Mouse (Mus musculus) CH12F3 (cell line): ENCODE measurements around the gene Cyth3.

Experiments
- in situ Hi-C: fragments of 300-500 bp; cut with MboI; formaldehyde crosslinking; loops from 2 replicates; pipeline ENCODE4 v1.14.3; 2020; ENCODE audit warnings: low sequenced_read_pairs

The Cyth3 gene

DNA sequence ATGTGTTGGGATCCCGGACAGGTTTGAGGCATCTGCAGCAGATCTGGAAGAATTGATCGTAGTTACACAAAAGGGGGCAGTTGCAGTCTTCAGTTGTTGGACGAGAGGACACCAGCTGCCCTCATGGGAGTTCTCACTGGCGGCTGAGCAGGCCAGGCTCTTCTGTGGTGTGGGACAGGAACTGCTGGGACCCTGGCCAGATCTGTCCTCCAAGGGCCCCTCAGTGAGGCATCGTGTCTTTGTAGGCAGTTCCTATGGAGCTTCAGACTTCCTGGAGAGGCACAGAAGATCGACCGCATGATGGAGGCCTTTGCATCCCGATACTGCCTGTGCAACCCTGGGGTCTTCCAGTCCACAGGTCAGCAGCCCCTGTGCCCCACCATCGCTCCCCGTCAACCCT, 78.8 kb downstream of the Cyth3 start:
- in situ Hi-C loops: loop anchor here (10.0 kb wide), 1 partner anchor 266 kb away; no protein-coding TSS in a partner anchor

DNA sequence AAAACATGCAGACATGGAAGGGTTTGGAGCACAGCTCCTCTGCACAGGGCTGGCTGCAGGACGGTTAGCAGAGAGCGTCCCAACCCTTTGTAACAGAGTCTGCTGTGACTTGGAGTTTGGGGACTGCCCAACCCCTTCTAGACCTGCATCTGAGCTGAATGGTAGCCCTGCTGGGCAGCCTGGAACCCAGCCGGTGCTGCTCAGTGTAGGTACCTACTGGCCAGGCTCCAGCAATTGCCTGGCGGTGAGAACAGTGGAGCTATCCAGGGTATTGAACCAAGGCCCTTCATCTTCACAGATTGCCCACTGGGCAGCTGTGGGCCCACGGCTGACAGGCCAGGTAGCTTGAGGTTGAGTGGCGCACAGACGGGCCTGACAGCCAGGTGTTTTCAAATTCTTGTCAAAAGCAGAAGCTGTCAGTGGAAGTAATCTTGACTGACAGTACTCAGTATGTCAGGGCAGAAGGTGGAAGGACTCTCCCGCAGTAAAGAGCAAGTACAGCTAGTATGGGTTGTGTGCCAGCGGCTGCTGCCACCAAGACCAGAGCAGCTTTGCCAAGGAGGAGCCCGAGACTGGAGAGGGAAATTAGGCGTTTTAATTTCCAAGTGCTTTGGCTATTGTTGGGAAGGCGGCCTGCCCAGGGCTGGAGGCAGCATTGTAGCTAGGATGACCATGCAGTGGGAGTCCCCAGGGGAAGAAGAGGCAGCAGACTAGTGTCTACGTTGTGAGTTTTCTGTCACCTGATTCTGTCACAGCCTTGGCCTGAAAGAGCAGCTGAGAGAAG, 82.8 kb downstream of the Cyth3 start:
- in situ Hi-C loops: loop anchor here (10.0 kb wide), 1 partner anchor 270 kb away; no protein-coding TSS in a partner anchor

DNA sequence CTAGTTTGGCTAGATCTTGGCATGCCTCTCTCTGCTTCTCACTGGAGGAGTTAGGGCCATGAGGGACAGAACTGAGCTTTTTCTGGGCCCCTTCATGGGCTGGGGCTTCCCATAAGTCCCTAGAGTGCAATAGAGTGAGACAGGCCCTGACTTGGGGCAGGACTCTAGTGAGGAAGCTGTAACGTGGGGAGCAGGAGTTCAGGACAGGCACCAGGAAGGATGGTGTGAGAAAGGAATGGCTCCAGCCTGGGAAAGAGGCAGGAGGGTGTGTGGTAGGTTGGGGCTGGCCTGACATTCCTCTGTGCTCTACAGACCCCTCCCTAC, 83.4 kb downstream of the Cyth3 start:
- in situ Hi-C loops: loop anchor here (10.0 kb wide), 1 partner anchor 271 kb away; no protein-coding TSS in a partner anchor

DNA sequence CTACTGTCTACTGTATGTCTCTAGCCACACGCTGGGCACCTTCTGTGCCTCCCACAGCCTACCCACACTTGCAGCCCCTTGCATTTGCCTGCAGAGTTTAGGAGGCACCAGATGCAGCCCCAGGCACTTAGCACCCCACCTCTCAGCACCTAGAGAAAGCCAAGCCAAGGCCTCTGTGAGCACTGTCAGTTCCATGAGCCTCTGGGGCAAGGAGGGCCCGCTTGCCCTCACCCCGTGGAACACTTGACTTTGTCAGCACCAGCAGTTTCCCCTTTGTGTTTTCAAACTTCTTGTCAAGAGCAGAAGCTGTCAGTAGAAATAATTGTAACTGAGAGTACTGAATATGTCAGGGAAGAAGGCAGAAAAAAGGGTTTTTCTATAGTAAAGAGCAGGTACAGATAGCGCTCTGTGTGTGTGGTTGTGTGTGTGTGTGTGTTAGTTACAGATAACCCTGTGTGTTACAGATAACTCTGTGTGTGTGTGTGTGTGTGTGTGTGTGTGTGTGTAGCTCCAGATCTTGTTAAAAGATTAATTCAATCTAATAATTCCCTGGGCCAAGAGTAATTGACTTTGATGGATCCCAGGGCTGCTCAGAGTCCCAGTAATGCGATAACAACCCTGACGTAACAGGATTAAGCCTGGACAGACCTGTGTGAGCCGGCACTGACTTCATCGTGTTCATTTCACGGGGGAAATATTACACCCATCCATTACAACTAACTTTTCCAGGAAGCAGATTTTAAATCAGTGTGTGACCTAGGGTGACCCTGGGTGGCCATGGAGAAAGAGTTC, 84.0 kb downstream of the Cyth3 start:
- in situ Hi-C loops: loop anchor here (10.0 kb wide), 1 partner anchor 271 kb away; no protein-coding TSS in a partner anchor

DNA sequence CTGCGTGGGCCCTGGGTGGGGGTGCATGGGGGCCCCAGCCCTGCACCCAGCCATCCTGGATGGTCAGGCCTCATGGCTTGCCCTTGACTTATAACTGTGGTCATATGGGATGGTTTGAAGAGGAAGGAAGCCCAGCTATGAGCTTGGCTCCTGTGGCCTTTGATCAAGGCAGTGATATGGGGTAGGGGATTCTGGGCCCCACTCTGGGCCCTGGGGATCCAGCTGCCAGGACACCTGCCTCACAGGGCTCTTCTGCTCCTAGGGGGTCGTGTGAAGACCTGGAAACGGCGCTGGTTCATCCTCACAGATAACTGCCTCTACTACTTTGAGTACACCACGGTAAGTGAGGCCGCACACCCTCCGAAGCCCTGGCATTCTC, 84.6 kb downstream of the Cyth3 start:
- in situ Hi-C loops: loop anchor here (10.0 kb wide), 1 partner anchor 272 kb away; no protein-coding TSS in a partner anchor

DNA sequence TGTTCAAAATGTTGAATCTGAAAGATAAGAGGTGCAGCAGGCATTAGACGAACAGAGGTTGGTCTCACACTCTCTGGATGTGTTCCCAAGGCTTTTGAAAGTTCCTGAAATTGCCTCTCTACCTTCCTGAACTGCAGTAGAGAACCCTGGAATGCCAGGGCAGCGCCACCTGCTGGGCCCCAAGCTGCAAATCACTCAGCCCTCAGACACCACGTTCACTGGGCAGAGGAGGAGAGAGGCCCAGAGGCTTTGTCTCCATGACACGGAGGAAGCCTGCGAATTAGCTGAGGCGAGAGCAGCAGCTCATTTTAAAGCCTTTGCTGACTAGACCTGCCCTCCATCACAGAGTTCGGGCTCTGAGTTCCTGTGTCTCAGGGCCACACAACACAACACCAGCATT, 89.1 kb downstream of the Cyth3 start:
- in situ Hi-C loops: no loop called here

- in situ Hi-C loops: no loop called here
Observed at GRCm38 (mm10) chr5:143712011-143712800, 90.0 kb downstream of the Cyth3 start.

- in situ Hi-C loops: no loop called here
Observed at GRCm38 (mm10) chr5:143721962-143722361, 99.7 kb downstream of the Cyth3 start.

- in situ Hi-C loops: no loop called here
Observed at GRCm38 (mm10) chr5:143730915-143731314, 108.7 kb downstream of the Cyth3 start.

GRCm38 (mm10) chr5:143731483-143732112, 109.4 kb downstream of the Cyth3 start:
- in situ Hi-C loops: no loop called here

- in situ Hi-C loops: no loop called here
Observed at GRCm38 (mm10) chr5:143732180-143732891, 110.1 kb downstream of the Cyth3 start, which contains the start of gene Usp42. Gene Usp42, minus strand, starts transcription at chr5:143732280.

DNA sequence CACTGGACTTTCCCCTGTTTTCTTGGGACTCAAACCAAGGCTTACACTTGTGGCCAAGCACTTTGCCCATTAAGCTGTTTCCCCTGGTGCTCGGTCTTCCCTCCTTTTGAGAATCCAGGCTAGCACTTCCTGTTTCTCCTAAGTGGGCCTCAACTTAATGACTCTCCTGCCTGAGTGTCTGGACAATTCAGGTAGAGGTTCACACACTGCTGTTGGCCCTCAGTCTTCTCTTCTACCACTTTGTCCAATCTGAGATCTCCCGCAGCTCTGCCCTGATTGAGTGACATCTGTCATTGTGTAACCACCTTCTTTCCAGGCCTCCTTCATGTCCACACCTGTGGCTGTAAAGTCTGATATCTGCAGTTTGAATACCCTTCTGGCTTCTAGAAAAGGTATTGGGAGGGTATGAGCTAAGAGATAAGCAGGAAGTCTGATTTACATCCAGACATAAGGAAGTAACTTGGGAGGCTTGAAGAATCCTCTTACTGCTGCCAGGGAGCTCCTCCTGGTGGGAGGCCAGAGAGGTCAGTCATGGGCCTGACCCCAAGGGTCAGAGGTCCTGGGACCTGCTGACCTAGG, 127.5 kb downstream of the Cyth3 start:
- in situ Hi-C loops: no loop called here

GRCm38 (mm10) chr5:143755529-143756141, 133.4 kb downstream of the Cyth3 start:
- in situ Hi-C loops: no loop called here

GRCm38 (mm10) chr5:143757755-143758443, 135.7 kb downstream of the Cyth3 start:
- in situ Hi-C loops: no loop called here

DNA sequence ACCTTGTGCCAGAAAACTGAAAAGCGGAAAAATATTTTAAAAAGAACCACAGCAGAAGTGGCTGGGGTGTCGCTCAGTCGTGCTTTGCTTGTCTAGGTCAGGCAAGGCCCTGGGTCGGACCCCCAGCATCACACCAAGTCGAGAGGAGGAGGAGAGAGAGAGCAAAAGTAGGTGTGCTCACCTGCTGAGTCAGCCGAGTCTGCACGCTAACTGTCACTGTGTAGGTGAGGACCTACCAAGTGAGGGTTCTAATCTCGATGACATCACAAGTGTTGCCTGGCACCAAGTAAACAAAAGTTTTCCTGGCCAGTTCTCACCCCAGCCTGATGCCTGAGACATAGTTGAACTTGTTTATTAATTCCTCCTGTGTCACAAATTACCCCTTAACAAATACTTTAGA, 137.3 kb downstream of the Cyth3 start:
- in situ Hi-C loops: no loop called here
